In the genomic region with DNA sequence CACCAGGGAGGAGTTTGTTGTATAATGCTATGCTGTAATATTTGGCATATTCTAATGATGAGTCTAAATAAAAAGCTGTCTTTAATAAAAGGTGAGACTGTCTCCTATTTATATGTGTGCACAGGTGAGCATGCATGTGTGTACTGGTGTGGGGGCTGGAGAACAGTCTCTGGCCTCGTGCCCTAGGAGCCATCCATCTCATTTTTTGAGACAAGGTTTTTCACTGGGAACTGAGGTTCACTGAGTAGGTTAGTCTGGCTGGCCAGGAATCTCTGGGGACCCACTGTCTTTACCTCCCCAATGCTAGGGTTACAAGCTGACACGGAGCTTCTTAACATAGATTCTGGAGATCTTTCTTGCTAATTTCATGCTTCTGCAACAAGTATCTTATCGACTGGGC, we compare ENCODE assay signal across 18 mouse cellular contexts. TPM values are rescaled to one million over a fixed set of nuclear protein-coding genes. Genes with fewer than 3 reads are reported as not detected.
A peak's percentile ranks its signal among the peaks of the same experiment; 100 is the strongest.
DNase-seq lines count a peak whose midpoint lies in the region; ATAC-seq lines count a peak whose summit lies in the region.
"Had no signal": no experiment of that assay in that cellular context is flagged by ENCODE, and none has a peak within 500 bp of the region (broad histone marks: within the 10 kb centered on the region; RNA-seq: fewer than 3 reads in every experiment).

No protein-coding gene starts in this region.

- H3K4me1 ChIP-seq in forebrain, embryonic 13.5 days, result peaks cover 70% of the 10 kb centered on the region
- H3K4me1 ChIP-seq in forebrain, embryonic 11.5 days (replicated peaks; ENCODE audit: control insufficient read depth, insufficient read depth, low read length), result no peaks in the 10 kb centered on the region
- H3K4me1 ChIP-seq in forebrain, embryonic 15.5 days, result peaks cover 72% of the 10 kb centered on the region
- peaks cover 71% of the 10 kb centered on the region for H3K4me1 ChIP-seq in midbrain, embryonic 14.5 days (ENCODE audit: control insufficient read depth, insufficient read depth, low read length)

- H3K27me3 ChIP-seq in forebrain, embryonic 13.5 days, result peaks cover under 1% of the 10 kb centered on the region; the same call in 1 of the 2 replicates
- H3K27me3 ChIP-seq in forebrain, embryonic 11.5 days (ENCODE audit: control insufficient read depth, insufficient read depth, low read length), result peaks cover 3% of the 10 kb centered on the region; the same call in 1 of the 2 replicates
- H3K27me3 ChIP-seq in forebrain, embryonic 15.5 days, result no peaks in the 10 kb centered on the region
- H3K27me3 ChIP-seq in midbrain, embryonic 14.5 days (ENCODE audit: control insufficient read depth, insufficient read depth, low read length), result no peaks in the 10 kb centered on the region

- WGBS in forebrain, embryonic 13.5 days, result 77% methylated on average over 3 of the region's 3 CpGs
- 84% methylated on average over 3 of the region's 3 CpGs for WGBS in forebrain, embryonic 11.5 days
- 88% methylated on average over 3 of the region's 3 CpGs for WGBS in forebrain, embryonic 15.5 days
- WGBS in midbrain, embryonic 14.5 days, result 80% methylated on average over 3 of the region's 3 CpGs

- H3K4me2 ChIP-seq in forebrain, embryonic 13.5 days, result peak overlapping the region; percentile 67
- no peak overlapping the region for H3K4me2 ChIP-seq in forebrain, embryonic 11.5 days (ENCODE audit: low read depth, low read length, severe bottlenecking)
- peak overlapping the region; percentile 70 for H3K4me2 ChIP-seq in forebrain, embryonic 15.5 days (replicated peaks)
- H3K4me2 ChIP-seq in midbrain, embryonic 14.5 days (ENCODE audit: low read length), result peak overlapping the region; percentile 81
- H3K4me2 ChIP-seq: embryonic facial prominence, embryonic 13.5 days; liver, embryonic 11.5 days; lung, embryonic 14.5 days had no signal

- no peak overlapping the region for H3K9ac ChIP-seq in forebrain, embryonic 13.5 days
- H3K9ac ChIP-seq in forebrain, embryonic 11.5 days (ENCODE audit: low read length), result no peak overlapping the region
- H3K9ac ChIP-seq in forebrain, embryonic 15.5 days (replicated peaks), result no peak overlapping the region
- no peak overlapping the region for H3K9ac ChIP-seq in midbrain, embryonic 14.5 days (replicated peaks; ENCODE audit: low read length)
- H3K9ac ChIP-seq: embryonic facial prominence, embryonic 13.5 days; lung, embryonic 14.5 days had no signal

- H3K9me3 ChIP-seq in forebrain, embryonic 13.5 days (replicated peaks), result no peaks in the 10 kb centered on the region
- no peaks in the 10 kb centered on the region for H3K9me3 ChIP-seq in forebrain, embryonic 11.5 days (ENCODE audit: control insufficient read depth, low read length)
- no peaks in the 10 kb centered on the region for H3K9me3 ChIP-seq in forebrain, embryonic 15.5 days
- H3K9me3 ChIP-seq in midbrain, embryonic 14.5 days (ENCODE audit: control insufficient read depth, low read length), result no peaks in the 10 kb centered on the region
- H3K9me3 ChIP-seq: embryonic facial prominence, embryonic 13.5 days had no signal

- no peak for DNase-seq in forebrain, embryonic 11.5 days (ENCODE audit: low spot score)
- peak; percentile 28 for DNase-seq in brain, adult 2 months (ENCODE audit: low read depth, low spot score)
- DNase-seq in midbrain, embryonic 14.5 days, result no peak
- no peak for DNase-seq in urinary bladder, postnatal 36 days (ENCODE audit: low spot score in 2 of 2)
- DNase-seq in thymus, postnatal 0 days (ENCODE audit: low spot score), result no peak
- DNase-seq: adrenal gland, adult 2 months; left cerebral cortex, postnatal 4 days; lung, embryonic 14.5 days; right cerebral cortex, postnatal 14 days had no signal

- no peak overlapping the region for H3K27ac ChIP-seq in forebrain, embryonic 13.5 days
- no peak overlapping the region for H3K27ac ChIP-seq in forebrain, embryonic 11.5 days (ENCODE audit: low read depth, low read length)
- H3K27ac ChIP-seq in forebrain, embryonic 15.5 days (replicated peaks), result no peak overlapping the region
- no peak overlapping the region for H3K27ac ChIP-seq in midbrain, embryonic 14.5 days (replicated peaks; ENCODE audit: low read depth, low read length)
- H3K27ac ChIP-seq: embryonic facial prominence, embryonic 13.5 days; kidney, postnatal 0 days; macrophage had no signal

- H3K36me3 ChIP-seq in forebrain, embryonic 13.5 days (ENCODE audit: poor library complexity, severe bottlenecking), result 0 out of 2 replicates have a peak, but pooled peaks cover 9% of the 10 kb centered on the region
- no peaks in the 10 kb centered on the region for H3K36me3 ChIP-seq in forebrain, embryonic 11.5 days (ENCODE audit: control insufficient read depth, insufficient read depth, low read length)
- peaks cover 4% of the 10 kb centered on the region; the same call in 1 of the 2 replicates for H3K36me3 ChIP-seq in forebrain, embryonic 15.5 days
- peaks cover 19% of the 10 kb centered on the region for H3K36me3 ChIP-seq in midbrain, embryonic 14.5 days (ENCODE audit: control insufficient read depth, insufficient read depth, low read length)
- H3K36me3 ChIP-seq: embryonic facial prominence, embryonic 13.5 days had no signal

- no peak for ATAC-seq in forebrain, embryonic 13.5 days
- no peak for ATAC-seq in forebrain, embryonic 11.5 days (replicated peaks; ENCODE audit: low FRiP score)
- ATAC-seq in forebrain, embryonic 15.5 days (replicated peaks), result no peak
- ATAC-seq in midbrain, embryonic 14.5 days (ENCODE audit: low FRiP score, low TSS enrichment), result no peak
- ATAC-seq: intestine, embryonic 16.5 days had no signal

- H3K4me3 ChIP-seq in forebrain, embryonic 13.5 days, result peak overlapping the region; percentile 76; the same call in 1 of the 2 replicates
- no peak overlapping the region for H3K4me3 ChIP-seq in forebrain, embryonic 11.5 days (ENCODE audit: low read depth, low read length)
- H3K4me3 ChIP-seq in forebrain, embryonic 15.5 days, result 0 out of 2 replicates have a peak overlapping the region, but pooled peaks have one; percentile 85
- H3K4me3 ChIP-seq in midbrain, embryonic 14.5 days (replicated peaks; ENCODE audit: low read depth, low read length), result peak overlapping the region; percentile 76; the same call in 1 of the 2 replicates
- H3K4me3 ChIP-seq: embryonic facial prominence, embryonic 13.5 days had no signal

RNA-seq across cellular contexts. Expression of gene Ccdc175, which starts 47.3 kb away (rescaled TPM):
- polyA plus RNA-seq in forebrain, embryonic 13.5 days (2015; fragmentation: Nextera tagmentation; extraction: Ambion mirVana), result 0.06 TPM in 1 of 2 replicates, not detected in the other
- polyA plus RNA-seq in forebrain, embryonic 11.5 days (2014; fragmentation: Nextera tagmentation; extraction: Ambion mirVana), result 0.07 TPM in 1 of 2 replicates, not detected in the other
- not detected in 2 replicates for polyA plus RNA-seq in forebrain, embryonic 15.5 days (2015; fragmentation: Nextera tagmentation; extraction: Ambion mirVana)
- polyA plus RNA-seq in midbrain, embryonic 14.5 days (2014; fragmentation: Nextera tagmentation; extraction: Ambion mirVana), result 0.08 and 0.11 TPM in 2 replicates
- polyA plus RNA-seq in thymus, postnatal 0 days (2015; fragmentation: Nextera tagmentation; extraction: Ambion mirVana), result not detected in 2 replicates
- polyA plus RNA-seq: adrenal gland, adult 2 months; C2C12; cortical plate, adult 2 months; embryonic facial prominence, embryonic 13.5 days; intestine, embryonic 16.5 days; liver, embryonic 11.5 days; lung, embryonic 14.5 days; macrophage had no signal
